Comparison of ENCODE assay signal across 8 mouse cellular contexts in the genomic region with DNA sequence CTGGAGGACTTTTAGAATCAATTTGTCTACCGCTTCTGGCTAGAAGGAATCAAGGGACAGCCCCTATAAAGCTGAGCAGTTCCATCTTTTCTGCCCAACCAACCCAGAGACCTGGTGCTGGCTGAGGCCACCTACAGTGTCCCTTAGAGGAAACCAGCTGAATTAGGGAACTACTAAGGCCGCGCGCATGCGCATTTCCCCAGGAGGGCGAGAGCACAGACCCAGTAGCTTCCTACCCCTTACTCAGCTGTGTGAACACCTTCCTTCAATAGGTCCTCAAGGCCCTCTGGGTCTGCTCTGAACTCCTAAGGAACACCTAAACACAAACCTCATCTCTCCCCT. TPM values are rescaled to one million over a fixed set of nuclear protein-coding genes. Genes with fewer than 3 reads are reported as not detected.
DNase-seq lines count a peak whose midpoint lies in the region; ATAC-seq and TF ChIP-seq lines count a peak whose summit lies in the region.

No protein-coding gene starts in this region.

- under 1% methylated on average over 6 of the region's 6 CpGs for WGBS in forebrain, embryonic 14.5 days
- 0% methylated on average over 6 of the region's 6 CpGs for WGBS in hindbrain, embryonic 14.5 days

- no peak for TF ChIP-seq CTCF in E14TG2a.4 (conservative IDR thresholded peaks at IDR 0.05; ENCODE audit: low read length)

- intact Hi-C loops in left cerebral cortex, postnatal 36 days (cut with DNase I), result loop anchor here (2.0 kb wide), 1 partner anchor 16 kb away; a partner anchor contains a TSS

- peaks cover 49% of the 10 kb centered on the region for H3K36me3 ChIP-seq in E14TG2a.4 (ENCODE audit: insufficient read depth, low read length)
- H3K36me3 ChIP-seq in forebrain, embryonic 14.5 days (ENCODE audit: control insufficient read depth, insufficient read depth, low read length), result peaks cover 49% of the 10 kb centered on the region
- peaks cover 42% of the 10 kb centered on the region for H3K36me3 ChIP-seq in hindbrain, embryonic 14.5 days (replicated peaks; ENCODE audit: control insufficient read depth, insufficient read depth)
- peaks cover 67% of the 10 kb centered on the region for H3K36me3 ChIP-seq in megakaryocyte, embryonic 14.5 days (replicated peaks; ENCODE audit: low read length)

- peak overlapping the region; percentile 70 for H3K4me2 ChIP-seq in forebrain, embryonic 14.5 days (ENCODE audit: low read length)
- H3K4me2 ChIP-seq in hindbrain, embryonic 14.5 days (replicated peaks), result peak overlapping the region; percentile 82

- H3K4me1 ChIP-seq in E14TG2a.4 (replicated peaks; ENCODE audit: low read depth, low read length), result peaks cover 75% of the 10 kb centered on the region
- peaks cover 24% of the 10 kb centered on the region for H3K4me1 ChIP-seq in forebrain, embryonic 14.5 days (ENCODE audit: control insufficient read depth, insufficient read depth, low read length)
- H3K4me1 ChIP-seq in hindbrain, embryonic 14.5 days (replicated peaks; ENCODE audit: control insufficient read depth, insufficient read depth, low read length), result peaks cover 32% of the 10 kb centered on the region
- H3K4me1 ChIP-seq in megakaryocyte, embryonic 14.5 days, result peaks cover 60% of the 10 kb centered on the region

- 0 out of 2 replicates have a peak, but pooled peaks have one; percentile 4 for ATAC-seq in forebrain, embryonic 14.5 days
- ATAC-seq in hindbrain, embryonic 14.5 days (ENCODE audit: low FRiP score), result no peak

- H3K27me3 ChIP-seq in E14TG2a.4 (ENCODE audit: insufficient read depth, low read length), result no peaks in the 10 kb centered on the region
- no peaks in the 10 kb centered on the region for H3K27me3 ChIP-seq in forebrain, embryonic 14.5 days (replicated peaks; ENCODE audit: control insufficient read depth, insufficient read depth, low read length)
- H3K27me3 ChIP-seq in hindbrain, embryonic 14.5 days (ENCODE audit: control insufficient read depth, insufficient read depth, low read length), result no peaks in the 10 kb centered on the region
- no peaks in the 10 kb centered on the region for H3K27me3 ChIP-seq in megakaryocyte, embryonic 14.5 days (replicated peaks)

- H3K27ac ChIP-seq in forebrain, embryonic 14.5 days (ENCODE audit: low read depth, low read length), result peak overlapping the region; percentile 86
- H3K27ac ChIP-seq in hindbrain, embryonic 14.5 days, result peak overlapping the region; percentile 94

- peak overlapping the region; percentile 78 for H3K9ac ChIP-seq in forebrain, embryonic 14.5 days (ENCODE audit: low read length)
- H3K9ac ChIP-seq in hindbrain, embryonic 14.5 days, result peak overlapping the region; percentile 48

- peak; percentile 72 for DNase-seq in cerebellum, adult 11 months
- DNase-seq in forebrain, embryonic 14.5 days (ENCODE audit: low spot score), result peak; percentile 77
- peak; percentile 65 for DNase-seq in hindbrain, embryonic 14.5 days (ENCODE audit: low spot score)
- DNase-seq in left cerebral cortex, postnatal 36 days (ENCODE audit: low spot score in 2 of 2), result peak; percentile 58 to 62
- DNase-seq in right cerebral cortex, postnatal 4 days, result peak; percentile 59
- DNase-seq in c-Kit-positive CD71-positive TER-119-positive erythroid progenitor cells, embryonic 14.5 days (ENCODE audit: low spot score), result no peak

- peak overlapping the region; percentile 73 for H3K4me3 ChIP-seq in E14TG2a.4 (replicated peaks; ENCODE audit: low read length)
- peak overlapping the region; percentile 48 for H3K4me3 ChIP-seq in forebrain, embryonic 14.5 days (ENCODE audit: low read depth, low read length)
- peak overlapping the region; percentile 49 for H3K4me3 ChIP-seq in hindbrain, embryonic 14.5 days (replicated peaks; ENCODE audit: low read length)
- H3K4me3 ChIP-seq in megakaryocyte, embryonic 14.5 days (replicated peaks), result peak overlapping the region; percentile 93

- H3K9me3 ChIP-seq in E14TG2a.4 (ENCODE audit: low read length), result no peaks in the 10 kb centered on the region
- no peaks in the 10 kb centered on the region for H3K9me3 ChIP-seq in forebrain, embryonic 14.5 days (replicated peaks; ENCODE audit: control insufficient read depth, low read length)
- no peaks in the 10 kb centered on the region for H3K9me3 ChIP-seq in hindbrain, embryonic 14.5 days (ENCODE audit: control insufficient read depth, low read length)
- no peaks in the 10 kb centered on the region for H3K9me3 ChIP-seq in megakaryocyte, embryonic 14.5 days

RNA-seq across cellular contexts. Expression of a gene that starts 1.3 kb away (rescaled TPM):
- 112 and 115 TPM in 2 replicates for polyA plus RNA-seq in forebrain, embryonic 14.5 days (2014; fragmentation: Nextera tagmentation; extraction: Ambion mirVana)
- polyA plus RNA-seq in hindbrain, embryonic 14.5 days (2014; fragmentation: Nextera tagmentation; extraction: Ambion mirVana), result 127 and 128 TPM in 2 replicates
- total RNA-seq in left cerebral cortex, postnatal 36 days (2021), result 10 to 100 TPM; 53.7 to 60.8 TPM
- polyA plus RNA-seq in megakaryocyte, embryonic 14.5 days (2012; ENCODE audit: insufficient read depth, low replicate concordance), result 32.9 and 39.7 TPM in 2 replicates

RNA-seq across cellular contexts. Expression of a gene that starts 6.1 kb away (rescaled TPM):
- polyA plus RNA-seq in forebrain, embryonic 14.5 days (2014; fragmentation: Nextera tagmentation; extraction: Ambion mirVana), result 23.6 and 29.4 TPM in 2 replicates
- polyA plus RNA-seq in hindbrain, embryonic 14.5 days (2014; fragmentation: Nextera tagmentation; extraction: Ambion mirVana), result 28.5 and 31.3 TPM in 2 replicates
- 10 to 100 TPM; 27.5 to 36.2 TPM for total RNA-seq in left cerebral cortex, postnatal 36 days (2021)
- 9.7 TPM in 1 of 2 replicates, not detected in the other for polyA plus RNA-seq in megakaryocyte, embryonic 14.5 days (2012; ENCODE audit: insufficient read depth, low replicate concordance)

RNA-seq across cellular contexts. Expression of a gene that starts 10.9 kb away (rescaled TPM):
- 2.2 and 3.2 TPM in 2 replicates for polyA plus RNA-seq in forebrain, embryonic 14.5 days (2014; fragmentation: Nextera tagmentation; extraction: Ambion mirVana)
- 2.7 and 5.4 TPM in 2 replicates for polyA plus RNA-seq in hindbrain, embryonic 14.5 days (2014; fragmentation: Nextera tagmentation; extraction: Ambion mirVana)
- 1 to 10 TPM; 2.9 to 7.7 TPM for total RNA-seq in left cerebral cortex, postnatal 36 days (2021)
- polyA plus RNA-seq in megakaryocyte, embryonic 14.5 days (2012; ENCODE audit: insufficient read depth, low replicate concordance), result 0.46 TPM in 1 of 2 replicates, not detected in the other

RNA-seq across cellular contexts. Expression of a gene that starts 15.9 kb away (rescaled TPM):
- polyA plus RNA-seq in forebrain, embryonic 14.5 days (2014; fragmentation: Nextera tagmentation; extraction: Ambion mirVana), result 65.4 and 71.6 TPM in 2 replicates
- polyA plus RNA-seq in hindbrain, embryonic 14.5 days (2014; fragmentation: Nextera tagmentation; extraction: Ambion mirVana), result 48.5 and 52.9 TPM in 2 replicates
- total RNA-seq in left cerebral cortex, postnatal 36 days (2021), result 10 to 100 TPM; 40.2 to 45.3 TPM
- 17.9 and 24.0 TPM in 2 replicates for polyA plus RNA-seq in megakaryocyte, embryonic 14.5 days (2012; ENCODE audit: insufficient read depth, low replicate concordance)

RNA-seq across cellular contexts. Expression of a gene that starts 24.5 kb away (rescaled TPM):
- polyA plus RNA-seq in forebrain, embryonic 14.5 days (2014; fragmentation: Nextera tagmentation; extraction: Ambion mirVana), result 144 and 179 TPM in 2 replicates
- 166 and 188 TPM in 2 replicates for polyA plus RNA-seq in hindbrain, embryonic 14.5 days (2014; fragmentation: Nextera tagmentation; extraction: Ambion mirVana)
- total RNA-seq in left cerebral cortex, postnatal 36 days (2021), result 10 to 100 TPM; 92.2 to 93.7 TPM
- 305 and 342 TPM in 2 replicates for polyA plus RNA-seq in megakaryocyte, embryonic 14.5 days (2012; ENCODE audit: insufficient read depth, low replicate concordance)
